Mouse (Mus musculus): ENCODE data around the gene Becn1.

The Becn1 gene

GRCm38 (mm10) chr11:101315665-101316500 is 13.8 kb upstream of the Becn1 start, which contains the start of gene Psme3:
Gene Psme3, plus strand, starts transcription at chr11:101316213.
- DNase-seq (ENCODE audit: low read depth) = peak; percentile 92

DNA sequence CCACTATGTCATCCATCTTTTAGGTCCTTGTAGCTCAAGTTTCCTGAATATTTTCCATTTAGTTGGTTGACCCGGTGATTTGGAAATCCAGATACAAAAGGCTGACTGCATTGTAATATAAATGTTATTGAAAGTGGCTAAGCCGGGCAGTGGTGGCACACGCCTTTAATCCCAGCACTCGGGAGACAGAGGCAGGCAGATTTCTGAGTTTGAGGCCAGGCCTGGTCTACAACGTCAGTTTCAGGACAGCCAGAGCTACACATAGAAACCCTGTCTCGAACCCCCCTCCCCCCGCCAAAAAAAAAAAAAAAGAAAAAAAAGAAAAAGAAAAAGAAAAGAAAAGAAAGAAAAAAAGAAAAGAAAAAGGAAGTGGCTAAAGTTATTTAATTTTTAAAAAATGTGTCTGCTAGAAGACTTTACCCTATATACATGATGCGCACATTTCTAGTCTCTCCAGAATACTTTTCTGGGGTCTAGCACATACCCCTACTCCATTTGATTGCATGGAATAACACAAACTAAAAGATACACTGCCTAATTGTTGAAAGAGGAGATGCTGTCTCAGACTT is 13.1 kb upstream of the Becn1 start:
- DNase-seq (ENCODE audit: low read depth) = no peak

DNA sequence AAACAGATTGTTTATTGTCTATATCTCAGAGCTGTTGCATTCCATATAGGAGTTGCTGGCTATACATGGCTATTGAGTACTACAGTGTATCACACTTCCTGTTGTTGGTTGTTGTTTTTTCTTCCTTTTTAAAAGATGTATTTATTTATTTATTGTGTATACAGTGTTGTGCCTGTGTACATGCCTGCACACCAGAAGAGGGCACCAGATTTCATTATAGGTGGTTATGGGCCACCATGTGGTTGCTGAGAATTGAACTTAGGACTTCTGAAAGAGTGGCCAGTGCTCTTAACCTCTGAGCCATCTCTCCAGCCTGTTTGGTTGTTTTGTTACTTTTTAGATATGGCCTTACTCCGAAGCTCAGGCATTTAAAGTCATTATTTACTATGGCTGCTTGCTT is 12.5 kb upstream of the Becn1 start:
- no peak for DNase-seq (ENCODE audit: low read depth)

- DNase-seq (ENCODE audit: low read depth) = no peak
These were observed 10.1 kb upstream of the Becn1 start for GRCm38 (mm10) chr11:101312150-101312549.

GRCm38 (mm10) chr11:101311083-101311482 is 9.0 kb upstream of the Becn1 start:
- DNase-seq (ENCODE audit: low read depth) = no peak

DNA sequence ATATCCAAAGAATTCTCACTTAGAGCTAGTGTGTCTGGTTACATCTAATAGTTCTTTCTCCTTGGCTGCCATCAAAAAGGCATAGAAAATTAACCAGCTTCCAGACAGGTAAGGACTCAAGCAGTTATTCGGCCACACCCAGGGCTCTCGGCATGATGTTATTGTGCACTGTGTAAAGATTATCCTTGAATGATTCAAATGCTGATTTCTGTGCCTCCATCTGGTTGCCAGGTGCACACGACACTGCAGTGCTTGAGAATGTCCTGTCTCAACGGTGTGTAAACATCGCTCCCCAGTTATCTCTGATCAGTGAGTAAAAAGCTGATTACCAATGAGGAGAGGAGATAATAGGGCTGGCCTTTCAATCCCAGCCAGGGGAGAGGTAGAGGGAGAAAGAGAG is 5.7 kb upstream of the Becn1 start:
- no peak for DNase-seq (ENCODE audit: low read depth)

- peak; percentile 28 for DNase-seq (ENCODE audit: low read depth)
These were observed 635 bp downstream of the Becn1 start for GRCm38 (mm10) chr11:101301299-101302003.

GRCm38 (mm10) chr11:101300881-101301280 is 1.2 kb downstream of the Becn1 start:
- DNase-seq (ENCODE audit: low read depth) = peak; percentile 29

DNA sequence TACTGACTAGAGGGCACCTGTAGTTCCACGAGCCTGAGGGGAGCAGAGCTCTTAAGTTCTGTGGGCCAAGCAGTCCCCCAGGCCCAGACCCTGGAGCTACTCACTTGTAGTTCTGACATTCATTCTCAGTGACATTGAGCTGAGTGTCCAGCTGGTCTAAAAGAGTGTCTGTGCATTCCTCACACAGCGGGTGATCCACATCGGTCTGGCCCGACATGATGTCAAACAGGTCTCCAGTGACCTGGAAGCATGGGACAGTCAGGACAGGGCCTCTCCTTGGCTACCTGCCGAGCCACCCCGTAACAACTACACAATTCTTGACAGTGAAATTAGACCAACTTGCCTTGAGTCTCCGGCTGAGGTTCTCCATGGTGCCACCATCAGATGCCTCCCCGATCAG is 6.9 kb downstream of the Becn1 start:
- DNase-seq (ENCODE audit: low read depth) = no peak

GRCm38 (mm10) chr11:101291231-101291630 is 10.9 kb downstream of the Becn1 start:
- DNase-seq (ENCODE audit: low read depth) = no peak

GRCm38 (mm10) chr11:101287306-101287705 is 14.8 kb downstream of the Becn1 start:
- no peak for DNase-seq (ENCODE audit: low read depth)

DNA sequence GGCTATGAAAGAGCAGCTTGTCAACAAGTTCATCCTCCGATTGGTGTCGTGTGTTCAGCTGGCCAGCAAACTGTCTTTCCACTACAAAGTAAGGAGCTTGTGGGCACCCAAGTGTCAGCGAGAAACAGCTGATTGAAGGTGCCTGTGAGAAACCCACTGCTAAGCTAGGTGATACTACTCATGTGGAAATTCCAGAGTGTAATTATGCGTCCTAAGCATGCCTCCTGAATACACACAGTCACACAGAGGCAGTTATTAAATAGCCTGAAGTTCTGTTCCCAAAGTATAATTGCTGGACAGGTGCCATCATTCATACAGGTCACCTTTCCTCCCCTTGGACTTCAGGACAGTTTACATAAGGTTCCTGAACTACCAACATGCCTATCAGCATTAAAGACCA is 18.3 kb downstream of the Becn1 start:
- no peak for DNase-seq (ENCODE audit: low read depth)

GRCm38 (mm10) chr11:101282896-101283295 is 19.2 kb downstream of the Becn1 start:
- no peak for DNase-seq (ENCODE audit: low read depth)

GRCm38 (mm10) chr11:101280837-101281236 is 21.2 kb downstream of the Becn1 start:
- no peak for DNase-seq (ENCODE audit: low read depth)

- no peak for DNase-seq (ENCODE audit: low read depth)
These were observed 22.9 kb downstream of the Becn1 start for GRCm38 (mm10) chr11:101279193-101279569.

- DNase-seq (ENCODE audit: low read depth) = peak; percentile 87
These were observed 23.6 kb downstream of the Becn1 start, which contains the start of the genes Cntd1 and Coa3 for GRCm38 (mm10) chr11:101278223-101279192. Gene Cntd1, plus strand, starts transcription at chr11:101279012. Gene Coa3, minus strand, starts transcription at chr11:101279114.

- DNase-seq (ENCODE audit: low read depth) = no peak
These were observed 24.5 kb downstream of the Becn1 start for GRCm38 (mm10) chr11:101277381-101278222.

GRCm38 (mm10) chr11:101276319-101277070 is 25.6 kb downstream of the Becn1 start:
- DNase-seq (ENCODE audit: low read depth) = no peak

GRCm38 (mm10) chr11:101275309-101275708 is 26.8 kb downstream of the Becn1 start:
- DNase-seq (ENCODE audit: low read depth) = no peak

- DNase-seq (ENCODE audit: low read depth) = no peak
These were observed 29.6 kb downstream of the Becn1 start for GRCm38 (mm10) chr11:101272446-101272845.

All from naive thymus-derived CD4-positive, alpha-beta T cell, adult 2 months (primary cell).